Mouse (Mus musculus) stomach, postnatal 0 days (tissue): ENCODE measurements around the gene Lxn.

Experiments
- CTCF ChIP-seq: IDR thresholded peaks from 2 replicates; pipeline ENCODE4 v1.5.1; 2016; ENCODE audit warnings: antibody characterized with exemption, low read depth, mild to moderate bottlenecking, moderate library complexity
- EP300 ChIP-seq: optimal IDR thresholded peaks from 2 replicates; pipeline ENCODE3; 2016; ENCODE audit warnings: antibody characterized with exemption

GRCm38 (mm10) chr3:67499406-67499791 is 35.7 kb upstream of the Lxn start:
- TF ChIP-seq CTCF (no peak), EP300 (no peak)
